Mouse (Mus musculus) retina, postnatal 1 day (tissue): ENCODE measurements around the gene Slc26a10.

ENCODE experiments used
- DNase-seq: peaks from one replicate; pipeline ENCODE4 v3.0.0-alpha.2; 2012

Gene Slc26a10

GRCm38 (mm10) chr10:127179871-127180694, at the start of gene Slc26a10:
Gene Slc26a10, minus strand, starts transcription at chr10:127180645.
- DNase-seq = peak; percentile 42

GRCm38 (mm10) chr10:127228897-127229296, 48.5 kb upstream of the Slc26a10 start:
- peak; percentile 79 for DNase-seq

DNA sequence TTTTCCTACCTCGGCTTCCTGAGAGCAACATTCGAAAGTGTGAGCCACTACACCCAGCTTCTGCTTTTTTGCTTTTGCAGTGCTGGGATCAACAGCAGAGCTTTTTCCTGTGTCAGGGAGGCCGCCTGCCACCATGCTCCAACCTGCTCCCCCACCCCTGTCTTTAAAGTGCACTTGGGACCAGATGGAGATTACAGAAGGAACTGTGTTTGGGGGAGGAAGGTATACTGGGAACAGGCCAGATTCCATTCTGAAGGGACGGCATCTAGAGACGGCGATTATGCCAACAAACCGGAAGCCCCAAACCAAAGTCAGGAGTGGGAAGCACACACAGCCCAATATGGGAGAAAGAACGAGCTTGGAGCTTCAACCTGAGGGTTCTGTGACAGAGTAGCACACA, 46.7 kb upstream of the Slc26a10 start:
- DNase-seq = no peak

GRCm38 (mm10) chr10:127226318-127226895, 46.0 kb upstream of the Slc26a10 start:
- DNase-seq = peak; percentile 55

GRCm38 (mm10) chr10:127225732-127226131, 45.3 kb upstream of the Slc26a10 start:
- no peak for DNase-seq

- no peak for DNase-seq
These were observed 44.8 kb upstream of the Slc26a10 start for GRCm38 (mm10) chr10:127225213-127225612.

DNA sequence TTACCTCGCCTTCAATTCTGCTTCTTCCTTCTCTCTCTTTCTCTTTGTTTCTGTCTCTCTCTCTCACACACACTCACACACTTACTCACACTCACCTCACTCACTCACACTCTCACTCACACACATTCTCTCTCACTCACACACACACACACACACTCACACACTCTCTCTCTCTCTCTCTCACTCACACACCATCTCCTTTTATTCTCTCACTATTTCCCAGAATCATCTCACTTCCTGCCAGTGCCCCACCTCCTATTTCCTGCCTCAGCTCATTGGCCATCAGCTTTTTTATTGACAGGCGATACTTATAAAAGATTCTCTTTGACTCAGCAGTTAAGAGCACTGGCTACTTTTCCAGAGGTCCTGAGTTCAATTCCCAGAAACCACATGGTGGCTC, 37.9 kb upstream of the Slc26a10 start:
- no peak for DNase-seq

DNA sequence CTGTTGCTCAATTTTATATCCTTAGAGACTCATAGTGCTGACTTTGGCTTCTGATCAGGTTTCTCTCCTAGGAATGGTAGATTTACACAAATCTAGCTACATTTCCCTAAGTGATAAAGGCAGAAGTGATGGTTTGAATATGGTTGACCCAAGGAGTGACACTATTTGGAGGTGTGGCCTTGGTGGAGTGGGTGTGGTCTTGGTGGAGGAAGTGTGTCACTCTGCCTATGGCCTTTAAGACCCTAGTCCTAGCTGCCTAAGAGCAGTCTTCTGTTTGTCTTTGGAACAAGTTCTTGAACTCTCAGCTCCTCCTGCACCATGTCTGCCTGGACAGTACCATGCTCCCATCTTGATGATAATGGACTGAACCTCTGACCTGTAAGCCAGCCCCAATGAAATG, 36.7 kb upstream of the Slc26a10 start:
- DNase-seq = no peak

- no peak for DNase-seq
These were observed 36.0 kb upstream of the Slc26a10 start for GRCm38 (mm10) chr10:127216456-127216855.

DNA sequence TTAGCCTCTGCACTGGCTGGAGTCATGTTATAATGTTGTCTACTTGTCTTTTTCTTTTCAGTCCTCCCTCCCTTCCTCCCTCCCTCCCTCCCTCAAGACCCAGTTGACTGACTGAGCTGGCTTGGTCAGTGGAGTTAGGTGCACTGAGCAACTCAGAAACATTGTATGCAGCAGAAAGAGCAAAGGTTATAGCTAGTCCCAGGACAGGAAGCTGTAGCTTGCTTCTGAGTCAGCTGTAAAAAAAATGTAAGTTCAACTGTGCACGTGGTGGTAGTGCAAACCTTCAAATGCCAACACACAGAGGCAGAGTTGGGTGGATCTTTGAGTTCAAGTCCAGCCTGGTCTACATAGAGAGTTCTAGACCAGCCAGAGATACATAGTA, 34.0 kb upstream of the Slc26a10 start:
- no peak for DNase-seq

DNA sequence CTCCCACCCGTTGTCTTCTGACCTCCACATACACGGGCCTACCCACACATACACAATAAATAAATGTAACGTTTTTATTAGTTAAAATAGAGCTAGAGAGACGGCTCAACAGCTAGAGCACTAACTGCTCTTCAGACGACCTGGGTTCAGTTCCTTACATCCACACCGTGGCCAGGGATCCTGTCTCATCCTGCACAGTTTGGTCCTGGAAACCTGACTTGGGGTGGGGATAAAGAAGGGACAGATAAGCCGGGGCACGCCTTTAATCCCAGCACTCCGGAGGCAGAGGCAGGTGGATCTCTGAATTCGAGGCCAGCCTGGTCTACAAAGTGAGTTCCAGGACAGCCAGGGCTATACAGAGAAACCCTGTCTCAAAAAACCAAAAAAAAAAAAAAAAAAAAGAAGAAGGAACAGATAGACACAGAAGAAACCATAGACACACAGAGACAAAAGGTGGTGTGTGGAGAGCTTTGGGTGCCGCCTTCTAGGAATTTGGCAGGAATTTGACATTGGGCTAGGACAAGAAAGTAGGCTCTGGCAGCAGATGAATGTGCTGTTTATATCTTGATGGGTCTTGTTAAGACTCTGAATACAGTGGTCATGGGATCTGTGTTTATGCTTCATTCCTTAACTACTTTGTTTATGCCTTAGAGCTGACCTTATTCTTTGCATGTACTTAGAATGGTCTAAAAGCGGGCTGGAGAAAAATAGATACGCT, 33.4 kb upstream of the Slc26a10 start:
- no peak for DNase-seq

- DNase-seq = no peak
These were observed 32.8 kb upstream of the Slc26a10 start for GRCm38 (mm10) chr10:127213272-127213671.

GRCm38 (mm10) chr10:127211414-127211854, 31.0 kb upstream of the Slc26a10 start, which contains the start of gene Pip4k2c:
Gene Pip4k2c, minus strand, starts transcription at chr10:127211585.
- DNase-seq = peak; percentile 86

GRCm38 (mm10) chr10:127210961-127211405, 30.5 kb upstream of the Slc26a10 start:
- DNase-seq = no peak

DNA sequence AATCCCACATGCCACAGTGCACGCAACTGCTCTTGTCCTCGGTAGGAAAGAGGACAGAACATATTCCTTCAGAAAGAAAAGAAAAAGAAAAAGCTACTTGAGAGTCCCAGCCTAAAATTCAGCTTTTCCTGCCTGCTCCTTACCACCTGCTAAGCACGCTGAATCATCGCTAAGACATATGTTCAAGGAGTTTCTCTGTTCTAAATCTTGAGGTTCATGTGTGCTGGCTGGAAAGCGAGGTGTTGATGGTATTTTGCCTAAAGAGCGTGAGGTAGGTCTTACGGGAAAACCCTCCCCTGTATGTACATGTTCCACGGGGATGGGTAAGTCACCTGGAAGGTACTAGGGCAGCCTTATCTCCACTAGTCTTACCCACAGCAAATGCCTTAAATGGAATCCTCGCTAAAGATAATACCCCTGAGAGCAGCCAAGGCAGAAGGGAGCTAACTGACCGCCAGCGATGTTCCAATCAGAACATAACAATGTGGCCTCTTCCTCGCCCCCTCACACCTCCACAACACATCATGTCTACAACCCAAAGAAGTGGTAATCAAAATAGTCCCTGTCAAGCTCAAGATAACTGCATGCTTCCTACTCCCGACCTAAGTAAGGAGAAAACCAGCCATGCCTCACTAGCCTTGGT, 29.6 kb upstream of the Slc26a10 start:
- no peak for DNase-seq

DNA sequence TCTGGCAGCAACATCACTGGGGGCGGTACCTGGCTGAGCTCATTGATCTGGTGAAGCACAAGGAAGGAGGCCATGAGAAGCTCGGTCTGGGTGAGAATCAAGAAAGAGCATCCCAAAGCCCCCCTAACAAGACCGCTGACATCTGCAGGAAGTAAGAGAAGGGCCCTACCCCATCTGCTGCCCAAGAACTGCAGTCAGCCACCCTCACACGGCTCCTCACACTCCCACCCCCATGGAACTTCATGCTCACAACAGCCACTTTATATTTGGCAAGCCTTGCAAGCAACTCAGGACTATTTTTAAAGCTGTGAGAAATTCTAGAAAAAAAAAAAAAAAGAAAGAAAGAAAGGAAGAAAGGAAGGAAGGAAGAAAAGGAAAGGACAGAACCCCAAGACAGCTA, 28.5 kb upstream of the Slc26a10 start:
- DNase-seq = no peak

DNA sequence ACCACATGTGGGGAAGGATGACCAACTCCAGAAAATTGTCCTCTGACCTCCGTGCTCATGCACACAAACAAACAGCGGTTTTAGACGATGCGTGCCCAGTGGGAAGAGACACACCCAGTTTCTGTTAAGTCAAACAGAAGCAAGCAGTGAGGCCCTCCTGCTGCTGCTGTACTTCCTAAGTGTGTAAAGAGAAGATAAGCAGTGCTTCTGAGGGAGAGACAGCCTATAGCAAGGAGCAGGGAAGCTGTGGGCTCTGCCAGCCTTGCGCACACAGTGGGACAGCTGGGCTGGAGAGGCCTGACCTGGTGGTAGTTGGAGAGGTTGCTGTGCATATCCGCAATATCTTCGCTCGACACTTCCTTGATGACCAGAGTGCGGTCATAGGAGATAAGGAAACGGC, 24.9 kb upstream of the Slc26a10 start:
- no peak for DNase-seq

DNA sequence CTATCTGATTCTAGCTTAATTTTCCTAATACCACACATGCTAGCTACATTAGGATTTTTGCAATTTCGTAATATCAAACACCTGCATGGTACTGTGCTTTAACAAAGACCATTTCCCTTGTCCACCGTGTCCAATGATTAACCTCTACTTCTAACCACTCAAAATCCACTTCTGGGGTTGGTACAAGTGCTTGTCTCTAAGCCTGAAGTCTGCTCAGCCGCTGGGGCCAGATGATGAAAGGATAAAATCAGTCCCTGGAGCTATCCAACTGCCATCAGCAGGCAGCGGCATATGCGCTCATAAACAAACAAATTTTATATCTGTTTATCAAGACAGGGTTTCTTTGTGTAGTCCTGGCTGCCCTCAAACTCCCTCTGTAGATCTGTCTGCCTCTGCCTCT, 24.1 kb upstream of the Slc26a10 start:
- no peak for DNase-seq

GRCm38 (mm10) chr10:127203106-127203505, 22.7 kb upstream of the Slc26a10 start:
- DNase-seq = no peak

DNA sequence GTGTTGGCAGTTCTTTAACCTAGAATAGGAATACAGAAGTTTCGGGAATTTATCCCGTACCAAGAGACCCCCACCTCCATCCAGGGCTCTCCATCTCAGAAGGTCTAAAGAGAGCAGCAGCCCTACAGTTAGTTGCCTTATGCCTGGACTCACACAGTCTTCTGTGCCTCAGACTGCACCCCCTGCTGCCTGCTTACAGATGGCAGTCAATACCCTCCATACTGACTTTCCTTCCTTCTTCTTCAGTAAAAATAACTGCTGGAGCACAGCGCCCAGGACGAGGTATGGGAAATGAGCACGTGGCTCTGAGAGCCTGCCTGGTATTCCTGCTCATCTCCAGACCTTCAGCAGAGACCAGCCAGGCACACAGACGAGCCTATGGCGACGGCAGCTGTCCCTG, 19.8 kb upstream of the Slc26a10 start:
- no peak for DNase-seq

DNA sequence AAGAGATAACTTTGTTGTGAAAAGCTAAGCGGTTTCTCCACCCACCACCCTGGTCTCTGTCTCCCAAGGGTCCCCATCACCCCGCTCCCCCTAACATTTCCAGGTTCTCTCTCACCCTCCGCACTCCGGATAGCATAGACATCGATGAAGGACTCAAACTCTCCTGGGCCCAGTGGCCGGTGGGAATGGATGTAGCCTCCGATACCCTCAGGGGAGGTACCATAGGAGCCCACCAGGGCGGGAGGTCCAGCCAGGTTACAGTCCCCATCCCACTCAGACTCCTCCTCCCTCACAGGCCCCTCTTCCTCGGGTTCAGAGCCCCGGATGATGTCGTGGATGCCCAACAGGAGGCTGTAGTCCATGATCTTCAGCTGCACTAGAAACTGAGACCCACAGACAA, 19.0 kb upstream of the Slc26a10 start:
- DNase-seq = no peak

DNA sequence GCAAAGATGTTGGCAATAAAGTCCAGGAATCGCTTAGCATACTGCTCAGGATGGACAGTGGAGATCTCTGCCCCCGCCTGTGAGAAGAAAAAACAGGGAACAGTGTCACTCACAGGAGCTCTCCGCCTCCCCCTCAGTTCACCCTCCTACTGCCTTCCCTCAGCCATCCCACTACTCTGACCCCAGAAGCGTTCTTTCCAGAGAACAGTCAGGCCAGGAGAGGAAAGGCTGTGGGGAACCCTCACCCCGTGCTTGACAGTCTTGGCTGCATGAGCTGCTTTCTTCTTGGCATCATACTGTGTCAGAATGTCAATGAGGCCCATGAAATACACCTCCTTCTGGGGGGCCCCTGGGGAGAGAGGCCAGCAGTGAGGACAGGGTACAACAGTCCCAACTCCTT, 18.6 kb upstream of the Slc26a10 start:
- no peak for DNase-seq

DNA sequence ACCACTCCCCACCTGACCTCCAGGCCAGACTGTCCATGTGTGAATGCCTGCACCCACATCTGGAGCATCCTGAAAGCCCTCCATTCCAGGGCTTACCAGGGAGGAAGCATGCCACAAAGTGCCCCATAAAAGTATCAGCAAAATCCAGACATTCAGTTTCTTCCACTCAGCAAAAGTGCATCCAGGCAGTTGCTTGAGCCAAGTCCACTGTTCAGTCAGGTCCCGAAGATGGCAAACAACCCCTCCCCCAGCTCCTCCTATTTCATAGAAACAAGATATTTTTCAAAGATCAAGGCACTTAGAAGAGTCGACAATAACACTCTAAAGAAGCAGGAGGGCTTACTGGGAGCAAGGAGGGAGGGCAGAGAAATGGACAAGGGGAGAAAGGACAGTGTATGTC, 18.0 kb upstream of the Slc26a10 start:
- no peak for DNase-seq
